ENCODE assay signal across 19 mouse cellular contexts in genomic region chr9:113044556-113045178, GRCm38 (mm10).
DNase-seq lines count a peak whose midpoint lies in the region; ATAC-seq and TF ChIP-seq lines count a peak whose summit lies in the region.
"Had no signal": no experiment of that assay in that cellular context is flagged by ENCODE, and none has a peak within 500 bp of the region (broad histone marks: within the 10 kb centered on the region; RNA-seq: fewer than 3 reads in every experiment).

No protein-coding gene starts in this region.

- H3K4me2 ChIP-seq in liver, embryonic 13.5 days, result no peak overlapping the region
- H3K4me2 ChIP-seq in kidney, embryonic 14.5 days (replicated peaks; ENCODE audit: low read depth, low read length), result no peak overlapping the region
- no peak overlapping the region for H3K4me2 ChIP-seq in hindbrain, embryonic 13.5 days
- H3K4me2 ChIP-seq: embryonic facial prominence, embryonic 15.5 days; lung, embryonic 15.5 days; stomach, embryonic 15.5 days had no signal

- TF ChIP-seq CTCF in left cerebral cortex, adult 2 months (IDR thresholded peaks at IDR 0.05), result no peak

- H3K36me3 ChIP-seq in liver, embryonic 13.5 days, result no peaks in the 10 kb centered on the region
- H3K36me3 ChIP-seq in kidney, embryonic 14.5 days (ENCODE audit: control insufficient read depth, insufficient read depth, low read length), result no peaks in the 10 kb centered on the region
- no peaks in the 10 kb centered on the region for H3K36me3 ChIP-seq in hindbrain, embryonic 13.5 days
- H3K36me3 ChIP-seq: embryonic facial prominence, embryonic 15.5 days; heart, embryonic 10.5 days; lung, embryonic 15.5 days; stomach, embryonic 15.5 days had no signal

- no peak overlapping the region for H3K4me3 ChIP-seq in left cerebral cortex, adult 2 months
- no peak overlapping the region for H3K4me3 ChIP-seq in liver, embryonic 13.5 days (replicated peaks)
- no peak overlapping the region for H3K4me3 ChIP-seq in kidney, embryonic 14.5 days (ENCODE audit: low read length)
- no peak overlapping the region for H3K4me3 ChIP-seq in hindbrain, embryonic 13.5 days
- H3K4me3 ChIP-seq: embryonic facial prominence, embryonic 15.5 days; heart, embryonic 10.5 days; lung, embryonic 15.5 days; megakaryocyte, embryonic 14.5 days; stomach, embryonic 15.5 days had no signal

- intact Hi-C loops in left cerebral cortex, adult 2 months (cut with DNase I), result no loop called here
- intact Hi-C loops in left cerebral cortex, postnatal 10 days (cut with DNase I), result no loop called here

- H3K9ac ChIP-seq in liver, embryonic 13.5 days, result no peak overlapping the region
- H3K9ac ChIP-seq in kidney, embryonic 14.5 days (ENCODE audit: low read depth, low read length), result no peak overlapping the region
- H3K9ac ChIP-seq in hindbrain, embryonic 13.5 days, result no peak overlapping the region
- H3K9ac ChIP-seq: embryonic facial prominence, embryonic 15.5 days; forebrain, postnatal 0 days; lung, embryonic 15.5 days; stomach, embryonic 15.5 days had no signal

- peak overlapping the region; percentile 72 for H3K27ac ChIP-seq in left cerebral cortex, adult 2 months
- H3K27ac ChIP-seq in liver, embryonic 13.5 days, result no peak overlapping the region
- H3K27ac ChIP-seq in kidney, embryonic 14.5 days (ENCODE audit: low read depth, low read length), result no peak overlapping the region
- no peak overlapping the region for H3K27ac ChIP-seq in hindbrain, embryonic 13.5 days
- H3K27ac ChIP-seq: embryonic facial prominence, embryonic 15.5 days; heart, embryonic 10.5 days; lung, embryonic 15.5 days; stomach, embryonic 15.5 days had no signal

- WGBS in liver, embryonic 13.5 days (ENCODE audit: insufficient replicate concordance), result 50% methylated on average over 4 of the region's 4 CpGs
- WGBS in kidney, embryonic 14.5 days, result 78% methylated on average over 4 of the region's 4 CpGs
- 88% methylated on average over 4 of the region's 4 CpGs for WGBS in hindbrain, embryonic 13.5 days

- ATAC-seq in liver, embryonic 13.5 days (ENCODE audit: low read depth), result peak; percentile 78
- ATAC-seq in kidney, embryonic 14.5 days (ENCODE audit: low FRiP score, low TSS enrichment), result no peak
- no peak for ATAC-seq in hindbrain, embryonic 13.5 days (ENCODE audit: low FRiP score)
- ATAC-seq: forebrain, postnatal 0 days; intestine, postnatal 0 days had no signal

- DNase-seq in left cerebral cortex, adult 2 months (ENCODE audit: extremely low spot score in 1 of 2, low spot score in 2 of 2), result no peak
- DNase-seq in left cerebral cortex, postnatal 10 days (ENCODE audit: extremely low spot score in 1 of 2, low spot score in 2 of 2), result no peak
- DNase-seq in cerebellum, adult 11-12 months, result peak; percentile 48
- DNase-seq in cerebellum, postnatal 25 days, result peak; percentile 54 to 65
- peak; percentile 2 for DNase-seq in liver, embryonic 13.5 days
- DNase-seq in gastrocnemius, postnatal 10 days, result no peak
- DNase-seq: forebrain, postnatal 0 days; gastrocnemius, postnatal 25 days; kidney, postnatal 25 days; left cerebral cortex, postnatal 4 days; thymus, postnatal 14 days had no signal

- H3K27me3 ChIP-seq in liver, embryonic 13.5 days, result no peaks in the 10 kb centered on the region
- no peaks in the 10 kb centered on the region for H3K27me3 ChIP-seq in kidney, embryonic 14.5 days (ENCODE audit: control insufficient read depth, insufficient read depth, low read length)
- no peaks in the 10 kb centered on the region for H3K27me3 ChIP-seq in hindbrain, embryonic 13.5 days
- H3K27me3 ChIP-seq: embryonic facial prominence, embryonic 15.5 days; lung, embryonic 15.5 days; megakaryocyte, embryonic 14.5 days; stomach, embryonic 15.5 days had no signal

- no peaks in the 10 kb centered on the region for H3K4me1 ChIP-seq in liver, embryonic 13.5 days (replicated peaks)
- no peaks in the 10 kb centered on the region for H3K4me1 ChIP-seq in kidney, embryonic 14.5 days (ENCODE audit: control insufficient read depth, insufficient read depth, low read length)
- no peaks in the 10 kb centered on the region; the same call in 1 of the 2 replicates for H3K4me1 ChIP-seq in hindbrain, embryonic 13.5 days (replicated peaks)
- H3K4me1 ChIP-seq: embryonic facial prominence, embryonic 15.5 days; lung, embryonic 15.5 days; megakaryocyte, embryonic 14.5 days; stomach, embryonic 15.5 days had no signal

- H3K9me3 ChIP-seq in liver, embryonic 13.5 days (replicated peaks), result peaks cover 6% of the 10 kb centered on the region; the same call in 1 of the 2 replicates
- H3K9me3 ChIP-seq in kidney, embryonic 14.5 days (ENCODE audit: control insufficient read depth, low read length), result no peaks in the 10 kb centered on the region
- H3K9me3 ChIP-seq in hindbrain, embryonic 13.5 days, result no peaks in the 10 kb centered on the region
- H3K9me3 ChIP-seq: embryonic facial prominence, embryonic 15.5 days; heart, embryonic 10.5 days; lung, embryonic 15.5 days; stomach, embryonic 15.5 days had no signal

Comparison
In these comparisons a context has a peak if more than half of its experiments do, and no peak if none do; other contexts are left out.
1. DNase-seq: peak in cerebellum, adult 11-12 months (single experiment), cerebellum, postnatal 25 days (2 of 2) and liver, embryonic 13.5 days (single experiment); none in left cerebral cortex, adult 2 months (0 of 2), left cerebral cortex, postnatal 10 days (0 of 2) and gastrocnemius, postnatal 10 days (single experiment).